Mouse (Mus musculus) frontal cortex, adult 2 months (tissue): Measurements from ENCODE around the gene Snx5. TPM values are rescaled to one million over a fixed set of nuclear protein-coding genes. Genes with fewer than 3 reads are reported as not detected.

Experiments used
- DNase-seq, 2 experiments: peaks; one replicate each; pipeline ENCODE4 v3.0.0; 2022; ENCODE audit warnings: low spot score in 1 of 2; ENCODE audit errors: extremely low spot score in 1 of 2
- polyA plus RNA-seq: library from polyadenylated mRNA; depleted of rRNA; stranded (reverse); fragments of >200 nt; gene quantifications from 2 replicates; pipeline ENCODE4 v1.2.3, GENCODE M21; 2012; rRNA removed

Snx5 gene
- polyA plus RNA-seq: 74.7 and 83.1 TPM in 2 replicates

DNA sequence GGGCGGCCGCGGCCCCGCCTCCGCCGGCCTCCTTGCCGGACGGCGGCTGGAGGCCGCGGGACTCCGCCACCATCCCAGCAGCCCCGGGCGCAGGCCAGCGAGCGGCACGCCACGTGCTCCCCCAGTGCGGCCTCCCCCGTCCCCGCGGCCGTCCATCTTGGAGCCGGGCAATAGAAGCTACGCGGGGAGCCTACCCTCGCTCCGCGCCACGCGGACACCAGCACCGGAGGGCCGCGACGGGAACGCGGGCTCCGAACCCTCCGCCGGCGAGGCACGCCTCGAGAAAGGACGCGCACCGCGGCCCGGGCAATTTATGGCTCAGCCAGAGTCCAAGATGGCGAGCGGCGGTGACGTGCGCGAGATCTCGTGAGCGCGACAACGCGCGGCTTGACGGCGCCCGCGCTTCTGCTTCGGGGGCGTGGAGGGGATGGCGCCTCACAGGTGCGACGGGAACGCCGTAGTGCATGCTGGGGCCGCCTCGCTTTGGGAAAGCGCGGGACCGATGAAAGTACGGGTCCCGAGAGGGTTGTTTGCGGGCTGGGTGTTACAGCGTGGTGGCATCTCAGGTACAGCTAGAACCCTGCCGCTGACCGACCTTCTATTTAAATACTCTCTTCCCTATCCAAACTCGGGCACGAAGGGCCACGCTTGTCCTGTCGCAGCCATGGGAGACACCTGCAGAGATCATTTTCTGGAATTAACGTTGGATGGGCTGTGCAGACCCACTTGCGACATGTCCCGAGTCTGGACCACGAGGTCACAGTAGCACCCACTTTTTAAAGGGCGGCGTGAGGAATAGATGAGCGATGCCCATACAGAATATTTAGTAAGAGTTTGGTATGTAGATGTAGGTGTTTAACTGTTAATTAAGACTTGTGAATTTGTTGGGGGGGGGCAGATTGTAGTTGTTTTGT is at the start of gene Snx5, which contains the start of gene Mgme1:
TSS of gene Snx5 (minus strand) at position 400 of the 914 bp plus-strand sequence.
TSS of gene Mgme1 (plus strand) at position 157 of the 914 bp plus-strand sequence.
- DNase-seq: peak; percentile 91 to 95

DNA sequence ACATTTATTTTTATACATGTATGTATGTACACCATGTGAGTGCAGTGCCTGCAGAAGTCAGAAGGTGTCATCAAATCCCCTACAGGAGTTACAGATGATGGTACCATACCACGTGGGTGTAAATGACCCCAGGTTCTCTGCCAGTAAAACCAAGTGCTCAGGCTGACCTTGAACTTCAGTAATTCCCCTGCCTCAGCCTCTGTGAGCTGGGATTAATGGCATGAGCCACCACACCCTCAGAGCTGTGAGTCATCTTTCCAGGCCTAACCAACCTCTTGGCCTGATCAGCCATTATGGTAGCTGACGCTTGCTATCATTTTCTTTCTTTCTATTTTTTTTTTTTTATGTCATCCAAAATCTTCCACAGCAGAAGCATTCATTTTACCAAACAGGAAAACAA is 40.7 kb upstream of the Snx5 start:
- no peak for DNase-seq

DNA sequence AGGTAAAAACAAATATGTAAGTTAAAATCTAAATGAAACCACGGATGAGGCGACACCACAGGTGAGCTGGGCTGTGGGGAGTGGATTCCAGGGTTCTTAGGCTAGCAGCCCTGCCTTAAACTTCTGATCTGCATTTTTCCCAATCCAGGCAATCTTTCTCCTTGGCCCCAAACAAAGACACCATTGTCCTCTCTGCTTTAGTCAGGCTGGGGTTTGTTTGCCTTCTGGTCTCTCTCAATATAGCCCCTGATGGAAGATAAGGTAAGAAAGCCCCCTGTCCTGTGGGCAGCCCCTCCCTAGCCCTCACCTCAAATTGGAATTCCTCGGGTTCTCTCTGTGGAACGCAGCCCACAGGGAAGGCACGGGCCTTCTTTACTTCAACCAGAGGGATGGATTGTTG is 39.6 kb upstream of the Snx5 start:
- no peak for DNase-seq

DNA sequence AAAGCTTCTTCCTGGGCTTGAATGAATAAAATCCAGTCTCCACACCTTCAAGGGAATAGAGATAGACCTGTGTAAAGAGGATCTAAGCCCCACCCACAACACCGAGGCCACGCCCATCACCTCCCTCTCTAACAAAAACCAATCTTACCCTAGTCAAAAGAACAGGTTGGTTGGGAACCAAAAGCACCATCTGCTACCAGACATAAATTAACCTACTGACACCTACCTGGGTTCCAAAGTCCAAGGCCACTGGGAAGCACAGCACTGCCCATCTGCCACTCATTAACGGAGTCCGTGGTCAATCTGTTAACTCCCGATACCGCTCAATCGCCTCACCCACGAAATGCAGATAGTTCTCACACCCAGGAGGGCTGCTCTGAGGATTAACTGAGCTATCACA is 37.9 kb upstream of the Snx5 start:
- DNase-seq: no peak

DNA sequence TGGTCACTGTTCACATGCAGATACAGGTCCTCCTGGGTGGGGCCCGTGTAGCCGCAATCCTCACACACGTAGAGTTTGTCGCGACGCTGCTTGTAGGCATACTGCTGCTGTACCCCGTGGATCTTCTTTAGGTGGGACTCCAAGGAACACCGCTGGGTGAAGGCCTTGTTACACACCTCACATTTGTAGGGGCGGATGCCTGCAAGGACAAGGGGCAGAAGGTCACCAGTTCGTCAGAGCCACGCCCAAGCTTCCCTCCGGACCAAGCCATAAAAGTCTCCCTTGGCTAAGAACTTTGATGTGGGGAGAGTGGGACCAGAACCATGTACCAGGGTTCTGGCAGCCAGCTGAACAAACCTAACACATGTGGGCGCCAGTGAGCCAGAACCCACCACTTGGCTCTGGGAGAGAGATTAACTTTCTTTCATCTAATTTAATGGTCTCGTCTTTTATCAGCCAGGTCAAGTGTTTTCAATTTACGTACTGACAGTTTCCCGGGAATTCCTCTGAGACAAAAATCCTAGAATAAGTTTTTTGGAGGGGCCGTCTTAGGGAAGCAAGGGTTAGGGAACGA is 35.1 kb upstream of the Snx5 start:
- no peak for DNase-seq

DNA sequence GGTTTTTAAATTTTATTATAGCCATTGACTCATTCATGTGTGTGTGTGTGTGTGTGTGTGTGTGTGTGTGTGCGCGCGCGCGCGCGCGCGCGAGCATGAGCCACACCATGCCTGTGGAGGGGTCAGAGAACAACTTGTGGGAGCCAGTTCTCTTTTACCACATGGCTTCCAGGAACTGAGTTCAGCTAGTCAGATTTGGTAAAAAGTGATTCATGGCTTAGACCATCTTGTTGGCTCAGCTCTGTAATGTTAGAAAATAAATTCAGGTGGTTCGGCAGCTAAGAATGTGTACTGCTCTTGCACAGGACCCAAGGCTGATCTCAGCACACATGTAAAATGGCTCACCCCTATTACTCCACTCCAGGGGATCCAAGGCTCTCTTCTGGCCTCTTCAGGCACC is 30.4 kb upstream of the Snx5 start:
- DNase-seq: no peak

DNA sequence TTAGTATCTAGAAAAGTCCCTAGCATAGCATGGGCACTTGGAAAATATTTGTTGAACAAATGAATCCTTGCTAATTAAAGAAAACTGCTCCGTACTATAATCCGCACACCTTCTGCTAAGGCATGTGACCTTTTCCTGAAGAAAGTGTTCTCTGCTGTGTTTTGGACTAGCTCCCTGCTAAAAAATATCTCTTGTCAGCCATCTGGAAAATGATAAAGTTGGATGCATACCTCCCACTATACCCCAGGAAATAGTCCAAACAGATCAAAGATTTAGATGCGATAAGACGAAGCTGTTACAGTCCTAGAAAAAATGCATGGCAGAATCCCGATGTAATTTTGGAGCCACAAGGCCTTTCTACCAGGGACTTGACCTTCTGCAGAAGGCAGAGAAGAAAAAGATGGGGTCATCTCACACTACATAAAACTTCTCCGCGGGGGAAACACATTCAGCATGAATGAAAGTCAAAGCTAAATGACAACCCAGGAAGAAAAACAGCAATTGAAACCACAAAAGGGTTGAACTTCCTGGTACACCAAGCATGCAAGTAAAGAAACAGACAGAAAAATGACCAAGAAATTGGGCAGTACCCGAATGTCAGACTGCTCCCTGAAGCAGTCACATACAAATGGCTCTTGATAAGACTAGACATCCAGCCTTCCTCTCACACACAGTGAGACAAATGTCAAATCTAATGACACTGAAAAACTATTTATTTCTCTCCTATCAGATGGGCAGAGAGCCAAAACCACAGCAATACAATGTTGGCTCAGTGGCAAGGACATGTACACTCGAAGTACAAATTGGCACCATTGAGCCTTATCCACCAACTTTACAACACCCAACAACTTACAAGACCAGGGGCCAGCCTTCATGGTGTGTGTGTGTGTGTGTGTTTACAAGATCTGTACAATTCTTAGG is 29.3 kb upstream of the Snx5 start:
- DNase-seq: peak in 1 of 2 experiments; percentile 63

DNA sequence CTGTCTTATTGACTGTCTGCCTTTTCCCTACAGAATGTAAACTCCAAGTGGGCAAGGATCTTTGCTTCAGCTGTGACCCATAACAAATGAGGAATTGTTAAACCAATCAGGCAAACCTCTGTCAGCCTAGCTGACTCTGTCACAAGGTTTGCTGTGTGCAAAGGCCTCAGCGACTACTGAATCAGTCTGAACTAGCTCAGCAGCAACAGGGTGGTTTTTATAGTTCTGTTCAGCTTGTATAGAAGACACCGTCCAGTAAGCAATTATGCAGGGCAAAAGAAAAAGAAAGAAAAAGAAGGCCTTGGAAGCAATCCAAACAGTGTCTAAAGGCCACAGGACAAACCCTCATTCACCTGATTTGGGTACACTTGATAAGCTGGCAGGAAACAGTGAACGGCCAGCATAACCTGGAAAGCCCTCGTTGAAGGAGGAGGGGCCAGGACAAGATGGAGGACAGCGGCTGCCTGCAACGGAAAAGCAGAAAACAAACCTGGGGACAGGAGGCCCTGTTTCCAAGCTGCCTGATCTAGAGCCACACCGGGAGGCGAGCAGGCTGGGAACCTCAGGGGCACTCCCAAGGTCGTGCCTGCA is 24.5 kb upstream of the Snx5 start:
- DNase-seq: no peak

DNA sequence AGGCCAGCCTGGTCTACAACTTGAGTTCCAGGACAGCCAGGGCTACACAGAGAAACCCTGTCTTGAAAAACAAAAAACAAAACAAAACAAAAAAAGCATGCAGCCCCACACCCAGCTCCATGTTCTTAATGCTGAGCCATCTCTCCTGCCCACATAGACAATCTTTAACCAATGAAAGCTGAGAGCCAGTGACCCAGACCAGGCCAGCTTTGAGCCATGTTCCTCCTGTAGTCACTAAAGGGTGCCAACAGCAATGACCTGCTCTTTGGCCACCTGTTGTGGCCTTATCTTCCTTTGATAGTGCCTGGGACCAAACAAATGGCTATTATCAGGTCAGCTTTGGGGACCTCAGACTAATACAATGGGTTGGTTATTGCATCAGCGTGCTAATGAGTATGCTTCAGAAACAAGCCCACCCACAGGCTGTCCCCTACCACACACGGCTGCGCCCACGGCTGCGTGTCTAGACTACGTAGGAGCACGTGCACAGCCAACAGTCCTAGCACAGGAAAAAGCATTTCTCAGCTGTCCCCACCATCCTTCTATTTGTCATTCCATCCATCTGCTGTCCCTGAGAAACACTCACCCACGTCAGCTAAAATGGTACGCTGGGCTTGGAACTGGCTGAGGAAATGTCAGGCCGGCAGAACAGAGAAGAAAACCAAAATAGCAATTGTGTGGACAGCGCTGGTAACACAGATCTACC is 21.0 kb upstream of the Snx5 start:
- peak; percentile 80 to 86 for DNase-seq

DNA sequence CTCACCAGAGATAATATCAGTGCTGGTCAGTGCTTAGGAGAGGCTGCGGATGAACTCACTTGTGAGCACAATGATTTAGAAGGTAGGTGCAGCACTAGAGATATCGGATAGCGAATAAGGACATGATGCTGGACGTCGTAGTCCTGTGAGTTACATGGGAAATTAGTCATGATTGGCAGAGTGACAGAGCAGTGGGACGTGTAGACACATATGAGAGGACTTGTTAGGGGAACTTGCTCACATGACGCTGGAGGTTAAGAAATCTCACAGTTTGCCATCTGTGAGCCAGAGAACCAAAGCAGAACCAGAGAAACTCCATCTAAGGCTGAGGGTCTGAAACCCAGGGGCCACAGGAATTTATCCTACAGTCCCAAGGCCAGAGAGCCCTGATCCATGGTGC is 19.6 kb upstream of the Snx5 start:
- DNase-seq: no peak

DNA sequence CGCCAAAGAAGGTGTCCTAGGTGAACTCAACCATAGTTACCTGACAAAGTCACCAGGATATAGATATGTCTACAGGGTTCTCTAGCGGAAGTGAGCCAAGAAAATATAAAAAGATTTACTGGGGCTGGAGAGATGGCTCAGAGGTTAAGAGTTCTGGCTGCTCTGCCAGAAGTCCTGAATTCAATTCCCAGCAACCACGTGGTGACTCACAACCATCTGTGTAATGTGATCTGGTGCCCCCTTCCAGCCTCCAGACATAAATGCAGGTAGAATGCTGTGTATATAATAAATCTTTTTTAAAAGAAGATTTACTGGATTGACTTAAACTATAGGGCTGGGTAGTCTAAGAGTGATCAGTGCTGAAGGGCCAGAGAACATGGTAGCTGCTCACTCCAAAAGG is 10.7 kb upstream of the Snx5 start:
- no peak for DNase-seq

DNA sequence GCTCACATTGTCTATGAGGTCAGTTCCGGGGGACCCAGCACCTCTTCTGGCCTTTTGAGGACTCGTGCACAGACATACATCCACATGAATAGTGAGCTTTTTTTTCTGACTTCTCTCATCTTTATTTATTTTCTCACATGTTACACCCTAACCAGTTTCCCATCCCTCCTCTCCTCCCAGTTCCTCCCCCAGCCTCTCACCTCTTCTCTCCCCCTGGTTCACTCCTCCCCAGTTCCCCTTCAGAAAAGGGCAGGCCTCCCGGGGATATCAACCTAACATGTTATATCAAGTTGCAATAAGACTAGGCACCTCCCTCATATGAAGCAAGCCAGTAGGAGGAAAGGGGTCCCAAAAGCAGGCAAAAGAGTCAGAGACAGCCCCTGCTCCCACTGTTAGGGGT is 9.9 kb upstream of the Snx5 start:
- no peak for DNase-seq

DNA sequence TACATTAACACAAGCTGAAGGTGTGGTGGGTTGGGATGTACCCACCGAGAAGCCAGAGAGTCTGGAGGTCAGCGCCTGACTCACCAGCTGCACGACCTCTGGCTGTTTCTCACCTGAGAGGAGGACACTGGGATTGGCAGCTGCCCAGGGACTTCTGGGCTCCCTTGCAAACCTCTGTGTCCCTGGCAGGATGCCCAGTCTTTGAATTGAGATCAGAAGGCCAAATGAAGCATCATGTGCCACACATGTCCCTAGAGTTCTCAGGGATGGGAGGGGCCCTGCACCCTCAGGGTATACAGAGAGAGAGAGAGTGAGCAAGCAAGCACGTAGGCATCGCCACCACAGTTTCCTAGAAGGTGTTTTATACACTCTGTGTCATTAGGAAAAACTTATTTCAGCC is 9.0 kb upstream of the Snx5 start:
- no peak for DNase-seq

DNA sequence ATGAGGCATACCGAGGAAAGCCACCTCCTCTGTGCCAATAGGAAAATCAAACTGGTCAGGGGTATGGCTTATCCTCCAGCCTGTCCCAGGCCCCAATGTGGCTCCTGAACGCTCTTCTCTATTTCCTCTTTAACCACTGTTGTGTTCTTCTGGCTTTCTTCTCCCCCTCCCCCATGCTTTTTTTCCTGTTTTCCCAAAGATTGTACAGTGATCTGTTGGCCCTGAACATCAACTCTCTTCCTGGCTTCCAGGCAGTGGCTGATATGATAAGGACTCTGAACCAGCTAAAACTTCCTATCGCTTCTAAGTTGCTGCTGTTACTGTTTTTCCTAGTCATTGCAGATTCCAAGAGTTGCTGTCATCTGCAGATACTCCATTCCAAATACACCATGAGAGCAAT is 6.2 kb upstream of the Snx5 start:
- no peak for DNase-seq

DNA sequence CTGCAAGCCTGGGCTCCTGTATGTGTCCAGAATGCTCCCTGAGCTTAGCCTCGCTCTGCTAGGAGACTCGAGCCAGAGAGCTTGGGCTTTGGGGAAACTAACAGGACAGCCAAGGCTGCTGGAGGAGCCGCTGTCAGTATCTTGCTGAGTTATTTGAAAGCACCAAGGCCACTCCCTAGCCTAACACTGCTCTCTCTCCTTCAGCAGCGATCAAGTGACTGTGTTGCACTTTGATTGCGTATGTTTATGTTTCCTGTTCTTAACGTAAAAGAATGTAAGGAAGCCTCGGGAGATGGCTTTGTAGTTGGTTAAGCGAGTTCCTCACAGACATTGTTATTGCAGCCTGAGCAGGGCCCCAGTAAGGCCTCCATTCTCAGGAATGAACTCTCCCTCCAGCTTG is 4.0 kb upstream of the Snx5 start:
- no peak for DNase-seq

DNA sequence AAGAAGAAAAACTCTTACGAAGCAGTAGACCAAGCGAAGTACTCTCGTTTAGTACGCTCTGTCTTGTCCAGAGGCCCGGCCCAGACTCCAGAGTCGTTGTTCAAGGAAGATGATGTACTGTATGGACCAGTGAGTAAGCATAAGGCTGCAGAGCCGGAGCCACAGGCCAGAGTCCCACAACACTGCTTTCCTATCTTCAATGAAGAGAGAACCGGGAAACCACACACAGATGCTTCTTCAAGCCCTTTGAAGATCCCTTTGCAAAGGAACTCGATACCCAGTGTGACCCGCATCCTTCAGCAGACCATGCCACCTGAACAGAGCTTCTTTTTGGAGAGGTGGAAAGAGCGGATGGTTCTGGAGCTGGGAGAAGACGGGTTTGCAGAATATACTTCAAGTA is 1.4 kb upstream of the Snx5 start:
- no peak for DNase-seq

DNA sequence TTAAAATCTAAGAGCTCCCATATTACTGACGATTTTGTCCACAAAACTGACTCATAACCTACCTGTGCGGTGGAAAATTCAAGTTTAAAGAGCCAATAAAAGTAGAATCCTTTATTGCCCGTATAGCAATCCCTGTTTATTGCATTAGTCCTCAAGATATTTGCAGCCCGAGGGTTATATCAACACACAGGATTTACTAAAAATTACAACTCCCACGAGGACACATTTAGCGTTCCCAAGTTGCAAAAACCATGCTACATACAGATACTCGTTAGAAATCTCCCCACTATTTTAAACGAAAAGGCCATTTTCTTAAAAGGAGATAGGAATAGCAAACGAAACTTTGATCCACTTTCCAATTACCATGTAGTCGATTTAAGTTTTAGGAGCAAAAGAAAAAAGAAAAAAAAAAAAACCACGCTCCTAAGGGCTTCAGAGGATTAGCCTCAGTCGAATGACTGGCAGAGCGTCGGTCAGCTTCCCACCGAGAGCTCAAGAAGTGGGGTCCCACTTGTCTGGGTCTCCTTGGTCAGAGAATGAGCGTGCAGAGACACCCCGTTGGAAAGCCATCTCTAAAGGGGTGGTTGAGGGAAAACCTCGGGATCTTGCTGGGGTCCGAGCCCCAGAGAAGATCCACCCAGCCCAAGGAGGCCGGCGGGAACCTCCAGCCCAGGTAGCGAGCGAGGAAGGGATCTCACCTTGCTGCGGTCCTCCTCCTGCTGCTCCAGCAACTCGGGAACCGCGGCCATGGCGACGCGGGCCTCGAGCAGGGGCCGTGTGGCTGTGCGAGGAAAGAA is 829 bp downstream of the Snx5 start:
- no peak for DNase-seq

DNA sequence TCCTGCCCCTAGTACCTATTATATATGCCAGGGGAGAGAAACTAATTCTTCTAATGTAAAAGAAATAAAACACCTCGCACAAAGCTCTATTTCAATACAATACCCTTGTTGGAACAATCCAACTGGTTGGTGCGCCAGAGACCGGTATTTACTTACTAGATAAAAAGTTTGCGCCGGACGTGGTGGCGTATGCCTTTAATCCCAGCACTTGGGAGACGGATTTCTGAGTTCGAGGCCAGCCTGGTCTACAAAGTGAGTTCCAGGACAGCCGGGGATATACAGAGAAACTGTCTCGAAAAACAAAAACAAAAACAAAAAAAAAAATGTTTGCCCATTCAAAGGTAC is 1.4 kb downstream of the Snx5 start:
- DNase-seq: no peak
